Mouse (Mus musculus) brain, adult 2 months (tissue): ENCODE measurements around the gene Slc25a28.

Source experiments
- DNase-seq: peaks from one replicate; pipeline ENCODE4 v3.0.0; 2011; ENCODE audit warnings: low read depth, low spot score

Slc25a28 gene

DNA sequence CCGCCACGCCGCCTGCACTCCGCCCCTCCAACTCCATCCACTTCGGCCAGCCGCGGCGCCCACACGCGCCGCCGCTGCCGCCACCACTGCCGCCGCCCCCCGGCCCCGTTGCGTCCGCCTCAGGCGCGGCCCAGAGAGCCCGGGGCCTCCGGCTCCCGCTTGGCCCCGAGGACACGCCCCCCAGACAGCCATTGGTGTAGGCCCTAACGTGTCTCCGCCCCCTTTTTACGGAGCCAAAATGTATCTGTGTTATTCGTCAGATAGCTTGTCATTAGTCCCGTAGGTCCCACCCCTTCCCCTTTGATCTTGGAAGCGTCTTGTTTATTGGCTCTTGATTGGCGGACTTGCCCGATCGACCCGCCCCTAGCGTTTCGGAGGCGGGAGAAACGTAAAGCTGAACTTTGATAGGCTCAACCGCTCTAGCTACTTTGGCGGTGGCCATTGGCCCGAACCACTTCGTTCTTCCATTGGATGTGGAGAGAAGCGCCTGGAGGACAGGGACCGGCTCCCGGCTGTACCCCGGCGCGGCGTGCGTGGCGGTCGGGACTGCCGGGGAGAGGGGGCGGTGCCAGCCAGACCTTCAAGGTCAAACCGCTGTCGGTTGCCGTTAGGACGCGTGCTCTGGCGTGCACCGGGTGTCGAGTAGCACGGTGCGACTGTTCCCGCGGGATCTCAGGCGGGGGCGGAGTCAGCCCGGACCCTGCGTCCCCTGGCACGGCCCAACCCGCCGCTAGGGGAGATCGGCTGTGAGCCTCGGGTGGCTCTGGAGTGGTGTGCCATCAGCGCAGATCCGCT is at the start of gene Slc25a28:
Gene Slc25a28 (minus strand): TSS at position 152 of the 795 bp plus-strand sequence.
- DNase-seq: peak; percentile 100

DNA sequence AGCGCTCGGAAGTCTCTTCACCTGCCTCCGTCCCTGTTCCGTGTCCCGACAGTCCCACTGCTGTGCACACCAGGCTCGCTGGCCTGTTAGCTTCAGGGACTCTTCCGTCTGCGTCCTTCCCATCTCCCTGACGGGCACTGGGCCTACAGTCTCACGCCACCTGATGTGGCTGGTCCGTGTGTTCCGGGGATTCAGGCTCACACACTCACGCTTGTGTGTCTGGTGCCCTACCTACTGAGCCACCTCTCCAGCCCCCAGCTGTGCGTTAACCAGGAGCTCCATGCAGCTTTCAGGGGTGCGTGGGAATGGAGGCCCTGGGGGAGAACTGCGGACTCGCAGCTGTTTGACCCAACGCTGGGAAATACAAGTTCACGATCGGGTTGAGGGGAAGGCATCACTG is 49.5 kb upstream of the Slc25a28 start:
- DNase-seq: no peak

DNA sequence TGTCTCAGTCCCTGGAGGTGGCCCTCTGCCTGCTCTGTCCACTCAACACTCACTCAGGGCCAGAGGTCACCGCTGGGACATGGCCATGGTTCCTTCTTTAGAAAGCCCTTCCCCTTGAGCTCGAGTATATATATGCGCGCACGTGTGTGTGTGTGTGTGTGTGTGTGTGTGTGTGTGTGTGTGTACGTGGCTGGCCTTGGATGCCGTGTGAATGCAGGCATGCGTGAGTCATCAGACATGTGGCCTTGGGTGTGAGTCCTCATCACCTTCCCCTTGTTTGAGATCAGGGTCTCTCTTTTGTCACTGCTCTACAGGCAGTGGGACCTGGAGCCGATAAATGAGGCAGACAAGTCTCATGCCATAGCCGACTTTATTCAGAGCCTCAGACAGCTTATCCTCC is 48.8 kb upstream of the Slc25a28 start:
- DNase-seq: no peak

DNA sequence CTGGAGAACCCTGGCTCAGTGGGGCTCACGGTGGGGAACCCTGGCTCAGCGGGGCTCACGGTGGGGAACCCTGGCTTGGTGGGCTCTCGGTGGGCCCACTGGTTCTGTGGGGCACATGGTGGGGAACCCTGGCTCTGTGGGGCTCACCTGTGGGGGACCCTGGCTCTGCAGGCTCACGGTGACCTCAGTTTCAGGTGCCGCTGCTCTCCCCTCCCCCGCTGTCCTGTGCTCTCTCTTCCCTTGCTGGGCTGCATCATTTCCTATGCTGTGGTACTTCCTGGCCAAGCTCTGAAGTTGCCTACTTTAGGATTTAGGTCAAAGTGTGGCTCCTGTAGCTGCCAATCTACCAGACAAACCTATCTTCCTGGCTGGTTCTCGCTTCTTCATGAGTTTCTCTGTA is 48.2 kb upstream of the Slc25a28 start:
- DNase-seq: no peak

- peak; percentile 26 for DNase-seq
These were observed 45.4 kb upstream of the Slc25a28 start for GRCm38 (mm10) chr19:43720061-43720460.

DNA sequence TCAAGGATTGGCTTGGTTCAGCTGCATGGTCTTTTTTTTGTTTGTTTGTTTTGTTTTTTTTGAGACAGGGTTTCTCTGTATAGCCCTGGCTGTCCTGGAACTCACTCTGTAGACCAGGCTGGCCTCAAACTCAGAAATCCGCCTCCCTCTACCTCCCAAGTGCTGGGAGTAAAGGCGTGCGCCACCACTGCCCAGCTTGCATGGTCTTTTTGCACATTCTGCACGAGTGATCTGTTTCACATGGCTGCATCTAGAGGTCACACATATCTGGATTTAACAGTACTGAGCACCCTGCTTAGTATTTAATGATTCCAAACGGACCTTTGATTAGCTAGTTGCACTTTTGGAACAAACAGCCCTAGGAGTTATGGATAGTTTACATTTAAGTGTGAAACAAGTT is 37.3 kb upstream of the Slc25a28 start:
- no peak for DNase-seq

- no peak for DNase-seq
These were observed 36.7 kb upstream of the Slc25a28 start for GRCm38 (mm10) chr19:43711159-43711916.

DNA sequence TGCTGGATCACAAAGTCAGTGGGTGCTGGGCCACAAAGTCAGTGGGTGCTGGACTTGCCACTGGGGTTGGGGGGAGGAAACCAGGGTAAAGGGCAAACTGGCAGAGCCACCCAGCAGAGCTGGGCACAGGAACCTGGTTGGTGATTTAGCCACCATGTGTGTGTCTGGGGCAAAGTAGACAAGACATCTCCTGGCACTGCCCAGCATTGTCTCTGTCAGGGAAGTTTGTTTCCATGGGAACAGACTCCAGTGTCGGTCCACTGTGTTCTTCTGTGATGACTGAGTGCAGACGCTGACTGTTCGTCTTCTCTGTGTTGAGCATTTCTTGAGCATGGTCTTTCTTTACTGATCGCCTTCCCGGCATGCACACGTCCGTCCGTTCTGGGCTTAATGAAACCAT is 34.6 kb upstream of the Slc25a28 start:
- peak; percentile 56 for DNase-seq

- no peak for DNase-seq
These were observed 33.5 kb upstream of the Slc25a28 start for GRCm38 (mm10) chr19:43708206-43708605.

DNA sequence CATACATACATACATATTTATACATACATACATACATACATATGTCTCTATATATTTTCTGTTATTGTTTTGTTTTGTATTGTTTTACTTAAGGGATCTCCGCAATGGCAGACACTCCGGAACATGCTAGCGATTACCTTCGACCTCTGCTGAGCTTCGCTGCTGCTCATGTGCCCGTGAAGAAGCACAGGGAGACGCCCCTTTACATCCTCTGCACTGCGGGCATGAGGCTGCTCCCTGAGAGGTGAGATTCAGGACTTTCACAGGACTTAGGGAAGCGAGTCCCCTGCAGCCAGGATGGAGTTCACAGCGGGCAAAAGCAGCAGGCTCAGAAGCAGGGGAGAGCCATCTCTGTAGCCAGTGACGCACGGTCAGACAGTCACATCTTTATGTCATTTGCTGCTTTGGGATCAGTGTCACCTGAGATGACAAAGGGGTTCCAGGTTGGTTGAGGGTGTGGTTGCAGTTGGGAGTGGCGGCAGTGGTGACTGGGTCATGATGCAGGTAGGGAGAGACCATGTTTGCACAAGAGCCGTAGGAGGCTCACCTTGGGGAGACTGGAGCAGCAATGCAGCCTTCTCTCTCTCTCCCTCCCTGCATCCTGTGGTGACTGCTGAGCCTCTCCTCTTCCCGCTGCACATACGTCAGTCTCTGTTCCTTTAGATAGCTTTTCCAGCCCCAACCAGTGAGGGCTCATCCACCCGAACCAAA is 30.3 kb upstream of the Slc25a28 start:
- DNase-seq: no peak

GRCm38 (mm10) chr19:43704211-43704610 is 29.5 kb upstream of the Slc25a28 start:
- no peak for DNase-seq

DNA sequence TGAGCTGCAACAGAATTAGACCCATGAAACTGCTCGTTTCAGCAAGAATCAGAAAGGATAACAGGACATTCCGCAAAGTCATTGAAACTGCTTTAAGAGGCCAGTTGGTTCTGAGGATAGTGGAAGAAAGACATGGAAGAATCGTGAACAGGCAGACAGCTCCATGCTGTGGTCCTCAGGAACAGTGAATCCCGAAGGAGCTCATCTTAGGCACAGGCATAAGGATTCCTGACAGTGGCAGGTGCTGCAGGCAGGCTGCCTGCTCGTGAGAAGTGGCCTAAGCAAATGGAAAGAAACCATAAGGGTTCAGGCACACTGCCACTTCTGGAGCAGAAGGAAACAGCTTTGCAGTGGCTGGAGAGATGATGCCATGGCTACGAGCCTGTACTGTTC is 25.1 kb upstream of the Slc25a28 start:
- peak; percentile 71 for DNase-seq

DNA sequence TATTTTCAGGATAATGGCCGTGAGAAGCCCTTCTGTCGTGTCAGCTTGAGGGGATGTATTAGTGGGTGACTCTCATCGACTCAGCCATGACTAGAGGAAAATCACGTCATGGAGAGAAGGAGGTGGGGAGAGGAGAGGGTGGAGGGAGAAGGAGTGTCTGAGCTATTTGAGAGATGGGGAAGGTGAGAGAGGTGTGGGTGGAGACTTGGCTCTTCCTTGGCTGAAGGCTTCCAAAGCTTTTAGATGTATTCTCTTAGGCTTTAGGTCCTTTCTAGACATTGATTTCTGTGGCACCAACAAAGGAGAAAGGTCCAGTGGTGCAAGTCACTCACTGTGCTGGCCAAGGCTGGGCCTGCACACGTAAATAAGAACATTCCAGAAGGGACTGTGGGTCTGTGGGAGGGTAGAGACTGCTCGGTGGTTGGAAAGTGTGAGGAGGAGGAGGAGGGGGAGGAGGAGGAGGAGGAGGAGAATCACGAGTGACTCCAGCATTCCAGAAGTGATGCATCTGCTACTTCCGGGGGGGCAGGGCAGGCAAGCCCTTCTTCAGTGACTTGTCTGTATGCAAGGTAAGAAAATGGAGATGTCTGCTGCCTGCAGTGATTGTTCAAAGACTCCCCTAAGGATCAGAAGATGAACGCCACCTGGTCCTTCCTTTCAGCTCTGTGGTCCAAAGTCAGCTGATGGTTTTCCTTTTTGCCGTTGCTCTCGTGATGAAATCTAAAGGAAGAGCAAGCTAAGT is 24.5 kb upstream of the Slc25a28 start:
- DNase-seq: peak; percentile 86

GRCm38 (mm10) chr19:43697666-43698370 is 23.1 kb upstream of the Slc25a28 start:
- DNase-seq: peak; percentile 76

- DNase-seq: no peak
These were observed 20.9 kb upstream of the Slc25a28 start for GRCm38 (mm10) chr19:43695514-43695964.

- no peak for DNase-seq
These were observed 18.1 kb upstream of the Slc25a28 start for GRCm38 (mm10) chr19:43692815-43693214.

DNA sequence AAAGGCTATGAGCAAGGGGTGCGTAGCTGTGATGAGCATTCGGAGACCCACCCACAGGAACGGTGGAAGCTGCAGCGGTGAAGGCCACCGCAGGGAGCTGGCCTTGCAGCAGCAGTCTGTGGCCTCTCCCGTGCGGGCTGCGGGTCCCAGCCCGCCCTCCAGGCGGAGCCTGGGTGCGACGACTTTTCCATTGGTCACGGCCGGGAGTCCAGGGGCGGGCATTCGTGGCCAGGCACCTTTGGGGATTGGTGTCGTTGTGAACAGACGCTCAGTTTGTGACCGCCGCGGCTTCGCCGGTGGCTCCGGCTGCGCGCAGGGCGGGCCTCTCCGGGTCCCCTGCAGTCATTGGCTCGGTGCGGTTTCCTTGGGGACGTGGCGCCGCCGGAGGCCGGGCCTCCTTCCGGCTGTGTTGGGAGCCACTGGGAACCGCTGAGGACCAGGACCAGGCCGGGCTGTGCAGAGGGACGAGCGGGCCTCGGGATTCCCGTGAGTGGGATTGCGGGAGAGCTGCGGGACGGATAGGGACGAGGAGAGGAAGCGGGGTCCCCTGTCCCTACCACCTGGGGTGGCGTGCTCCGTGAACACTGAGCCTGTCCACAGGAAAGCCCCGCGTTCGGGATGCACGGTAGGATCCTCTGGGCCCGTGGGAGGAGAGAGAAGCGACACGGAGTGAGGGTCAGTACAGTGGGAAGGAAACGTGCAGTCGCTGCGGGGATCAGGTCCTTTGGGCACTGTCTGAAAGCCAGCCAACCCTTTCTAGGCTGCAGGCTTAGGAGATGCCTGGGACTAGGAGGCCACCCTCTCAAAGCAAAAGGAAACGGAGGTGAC is 15.0 kb upstream of the Slc25a28 start, which contains the start of gene Entpd7:
Gene Entpd7 (plus strand): TSS at position 254 of the 828 bp plus-strand sequence.
- DNase-seq: peak; percentile 99

DNA sequence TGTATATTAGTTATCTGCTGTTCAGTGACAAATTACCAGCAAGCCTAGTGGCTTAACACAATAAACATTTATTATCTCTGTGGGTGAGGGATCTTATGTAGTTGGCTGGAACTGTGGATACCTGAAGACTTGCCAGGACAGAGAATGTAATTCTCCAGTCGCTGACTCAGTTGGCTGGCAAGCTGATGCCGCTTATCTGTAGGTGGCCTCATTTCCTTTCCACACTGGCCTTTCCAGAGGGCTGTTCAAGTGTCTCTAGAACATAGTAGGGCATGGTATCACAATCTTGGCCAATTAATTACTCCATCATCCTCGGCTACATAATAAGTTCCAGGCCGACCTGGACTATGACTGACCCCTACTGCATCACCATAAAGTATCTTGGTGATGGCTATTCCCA is 6.9 kb upstream of the Slc25a28 start:
- no peak for DNase-seq

DNA sequence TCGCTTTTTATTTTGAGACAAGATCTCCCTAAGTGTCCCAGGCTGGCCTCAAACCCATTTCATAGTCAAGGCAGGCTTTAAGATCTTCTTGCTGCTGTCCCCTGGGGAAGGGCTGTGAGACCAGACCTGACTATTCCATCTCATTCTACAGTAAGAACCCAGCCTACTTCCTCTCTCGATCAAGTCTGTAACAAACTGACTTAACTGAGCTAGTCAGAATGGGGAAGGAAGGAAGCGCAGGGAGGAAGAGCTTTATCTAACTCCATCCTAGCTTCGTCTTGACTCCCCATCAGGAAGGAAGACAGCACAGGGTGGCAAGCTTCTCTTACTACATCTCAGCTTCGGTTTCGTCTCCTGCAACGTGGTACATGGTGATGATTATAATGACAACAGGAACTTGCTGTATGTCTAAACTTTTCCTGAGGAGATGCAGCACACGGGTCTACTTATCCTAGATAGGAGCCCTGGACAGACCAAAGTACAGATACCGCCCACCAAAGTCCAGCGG is 4.8 kb upstream of the Slc25a28 start:
- DNase-seq: no peak
